Mouse (Mus musculus) midbrain, embryonic 12.5 days (tissue): ENCODE measurements around the gene Tppp. TPM values are rescaled to one million over a fixed set of nuclear protein-coding genes. Genes with fewer than 3 reads are reported as not detected.

Experiments
- ATAC-seq: fragments of 200-750 bp; cut with Nextera tagmentation; 2 replicates; pipeline ENCODE4 v1.8.0; 2017; ENCODE audit warnings: low read depth, moderate TSS enrichment, moderate library complexity; ENCODE audit not compliant: low FRiP score
- H3K27ac ChIP-seq: fragments of 300-500 bp; sonication (generic); replicated peaks from 2 replicates; pipeline ENCODE4 v1.5.1; 2016; ENCODE audit warnings: mild to moderate bottlenecking
- H3K27me3 ChIP-seq: fragments of 300-500 bp; sonication (generic); 2 replicates; pipeline ENCODE4 v1.6.1; 2016; ENCODE audit warnings: mild to moderate bottlenecking
- H3K36me3 ChIP-seq: fragments of 300-500 bp; sonication (generic); 2 replicates; pipeline ENCODE4 v1.6.1; 2016
- H3K4me1 ChIP-seq: fragments of 300-500 bp; sonication (generic); 2 replicates; pipeline ENCODE4 v1.6.1; 2016
- H3K4me2 ChIP-seq: fragments of 300-500 bp; sonication (generic); replicated peaks from 2 replicates; pipeline ENCODE4 v1.6.1; 2016; ENCODE audit warnings: mild to moderate bottlenecking, moderate library complexity
- H3K4me3 ChIP-seq: fragments of 300-500 bp; sonication (generic); 2 replicates; pipeline ENCODE4 v1.5.1; 2016; ENCODE audit warnings: mild to moderate bottlenecking
- H3K9ac ChIP-seq: fragments of 300-500 bp; sonication (generic); replicated peaks from 2 replicates; pipeline ENCODE4 v1.6.1; 2016; ENCODE audit warnings: mild to moderate bottlenecking, moderate library complexity
- H3K9me3 ChIP-seq: fragments of 300-500 bp; sonication (generic); 2 replicates; pipeline ENCODE4 v1.6.1; 2016; ENCODE audit warnings: mild to moderate bottlenecking
- WGBS: fragments of 180-500 bp; shearing (Covaris S2); methylation state at CpG from one replicate; pipeline ENCODE4 v1.1.7; 2016; 5-methylcytosine and 5-hydroxymethylcytosine counted together
- polyA plus RNA-seq: library from polyadenylated mRNA; unstranded; fragments of >200 nt; fragmentation: Nextera tagmentation; extraction: Ambion mirVana; gene quantifications from 2 replicates; pipeline ENCODE4 v1.2.1, GENCODE M21; 2016

Tppp gene
- polyA plus RNA-seq, 1 experiment from 2014 or later: 4.2 TPM

DNA sequence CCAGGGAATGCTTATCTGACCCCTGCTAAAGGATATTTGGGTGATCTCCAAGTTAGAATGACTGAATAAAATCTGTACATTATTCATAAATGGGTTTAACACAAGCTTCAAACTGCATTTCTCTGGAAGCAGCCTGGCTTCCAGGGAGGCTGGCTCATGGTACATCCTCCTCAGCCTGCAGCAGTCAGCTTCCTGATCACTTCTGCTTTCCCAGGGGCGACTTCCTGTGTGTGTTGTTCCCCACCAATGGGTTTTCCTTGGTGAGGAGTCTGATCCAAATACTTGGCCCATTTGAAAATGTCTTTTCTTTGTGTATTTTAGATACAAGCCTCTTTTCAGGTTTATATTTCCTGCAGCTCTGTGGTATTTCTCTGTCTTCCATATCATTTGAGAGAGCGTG, 19.8 kb downstream of the Tppp start:
- Histone ChIP-seq H3K9me3 (no peaks in the 10 kb centered on the region), H3K27me3 (no peaks in the 10 kb centered on the region), H3K4me3 (no peak overlapping the region), H3K27ac (no peak overlapping the region), H3K9ac (no peak overlapping the region), H3K4me2 (no peak overlapping the region), H3K4me1 (0 out of 2 replicates have a peak, but pooled peaks cover 6% of the 10 kb centered on the region), H3K36me3 (no peaks in the 10 kb centered on the region)
- ATAC-seq: no peak
- 87% methylated on average over 2 of the region's 2 CpGs for WGBS

DNA sequence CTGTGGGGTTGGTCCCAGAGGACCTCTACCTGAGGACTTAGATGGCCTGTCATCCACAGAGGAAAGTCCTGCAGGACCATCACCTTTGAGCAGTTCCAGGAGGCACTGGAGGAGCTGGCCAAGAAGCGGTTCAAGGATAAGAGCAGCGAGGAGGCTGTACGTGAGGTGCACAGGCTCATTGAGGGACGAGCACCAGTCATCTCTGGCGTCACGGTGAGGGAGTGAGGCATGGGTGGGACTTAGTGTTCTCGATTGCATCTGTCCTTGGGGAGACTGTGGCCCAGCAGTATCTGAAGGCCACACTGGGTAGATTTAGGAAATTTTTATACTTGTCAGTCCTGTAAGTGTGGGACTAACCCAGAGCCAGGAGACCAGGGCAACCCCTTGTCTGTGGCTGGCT, 21.5 kb downstream of the Tppp start:
- Histone ChIP-seq H3K27me3 (no peaks in the 10 kb centered on the region), H3K4me1 (no peaks in the 10 kb centered on the region), H3K9ac (no peak overlapping the region), H3K9me3 (no peaks in the 10 kb centered on the region), H3K4me2 (no peak overlapping the region), H3K36me3 (no peaks in the 10 kb centered on the region), H3K27ac (no peak overlapping the region), H3K4me3 (no peak overlapping the region)
- no peak for ATAC-seq
- WGBS: 85% methylated on average over 7 of the region's 7 CpGs

GRCm38 (mm10) chr13:74031133-74031532, 21.9 kb downstream of the Tppp start:
- Histone ChIP-seq H3K9me3 (no peaks in the 10 kb centered on the region), H3K4me2 (no peak overlapping the region), H3K27me3 (no peaks in the 10 kb centered on the region), H3K9ac (no peak overlapping the region), H3K36me3 (no peaks in the 10 kb centered on the region), H3K27ac (no peak overlapping the region), H3K4me1 (no peaks in the 10 kb centered on the region), H3K4me3 (no peak overlapping the region)
- 83% methylated on average over 8 of the region's 8 CpGs for WGBS
- no peak for ATAC-seq

DNA sequence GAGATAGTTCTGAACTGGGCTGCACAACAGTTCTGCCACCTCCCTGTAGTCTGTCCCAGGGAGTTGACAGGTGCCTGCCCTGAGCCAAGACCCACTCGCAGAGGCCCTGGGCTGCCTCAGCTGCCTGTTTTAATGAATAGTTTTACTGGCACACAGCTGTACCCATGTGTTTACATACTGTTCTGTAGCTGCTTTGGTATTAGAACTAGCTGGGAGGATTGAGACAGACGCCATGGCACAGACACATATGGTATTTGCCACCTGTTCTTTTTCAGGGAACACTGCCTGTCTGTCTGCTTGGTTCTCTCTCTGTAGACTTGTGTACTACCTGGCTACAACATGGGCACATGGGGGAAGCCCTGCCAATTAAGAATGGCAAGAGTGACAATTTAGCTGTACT, 25.5 kb downstream of the Tppp start:
- no peaks in the 10 kb centered on the region for H3K27me3 ChIP-seq
- no peaks in the 10 kb centered on the region for H3K9me3 ChIP-seq
- no peak overlapping the region for H3K4me2 ChIP-seq
- WGBS: 84% methylated on average over 2 of the region's 2 CpGs
- H3K27ac ChIP-seq: no peak overlapping the region
- peaks cover 18% of the 10 kb centered on the region for H3K36me3 ChIP-seq
- no peak overlapping the region for H3K9ac ChIP-seq
- ATAC-seq: no peak
- H3K4me1 ChIP-seq: no peaks in the 10 kb centered on the region
- no peak overlapping the region for H3K4me3 ChIP-seq

DNA sequence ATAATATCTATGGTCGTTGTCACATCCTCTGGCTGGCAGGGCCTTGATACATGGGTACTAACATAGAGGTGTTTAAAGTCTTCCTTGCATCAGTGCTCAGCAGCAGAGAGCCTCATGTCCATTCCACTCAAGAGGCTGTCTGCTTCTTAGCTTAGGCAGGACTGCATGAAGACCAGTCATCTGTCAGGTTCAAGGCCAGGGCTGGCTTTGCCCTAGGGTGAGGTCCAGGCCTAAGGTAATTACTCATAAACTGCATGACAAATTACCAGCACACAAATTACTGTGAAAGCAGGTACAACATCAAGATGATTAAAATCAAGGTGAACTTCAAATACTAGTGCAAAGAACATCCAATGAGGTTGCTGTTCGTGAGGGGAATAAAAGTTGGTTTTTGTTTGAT, 26.6 kb downstream of the Tppp start:
- Histone ChIP-seq H3K4me1 (no peaks in the 10 kb centered on the region), H3K9ac (no peak overlapping the region), H3K4me3 (no peak overlapping the region), H3K27me3 (no peaks in the 10 kb centered on the region), H3K27ac (no peak overlapping the region), H3K36me3 (peaks cover 28% of the 10 kb centered on the region), H3K4me2 (no peak overlapping the region), H3K9me3 (no peaks in the 10 kb centered on the region)
- no peak for ATAC-seq
- 89% methylated on average over 2 of the region's 2 CpGs for WGBS

GRCm38 (mm10) chr13:74039926-74040325, 30.7 kb downstream of the Tppp start:
- Histone ChIP-seq H3K27me3 (no peaks in the 10 kb centered on the region), H3K9ac (no peak overlapping the region), H3K4me3 (no peak overlapping the region), H3K36me3 (peaks cover 58% of the 10 kb centered on the region), H3K4me1 (no peaks in the 10 kb centered on the region), H3K4me2 (no peak overlapping the region), H3K9me3 (no peaks in the 10 kb centered on the region), H3K27ac (no peak overlapping the region)
- ATAC-seq: no peak
- 89% methylated on average over 3 of the region's 3 CpGs for WGBS

DNA sequence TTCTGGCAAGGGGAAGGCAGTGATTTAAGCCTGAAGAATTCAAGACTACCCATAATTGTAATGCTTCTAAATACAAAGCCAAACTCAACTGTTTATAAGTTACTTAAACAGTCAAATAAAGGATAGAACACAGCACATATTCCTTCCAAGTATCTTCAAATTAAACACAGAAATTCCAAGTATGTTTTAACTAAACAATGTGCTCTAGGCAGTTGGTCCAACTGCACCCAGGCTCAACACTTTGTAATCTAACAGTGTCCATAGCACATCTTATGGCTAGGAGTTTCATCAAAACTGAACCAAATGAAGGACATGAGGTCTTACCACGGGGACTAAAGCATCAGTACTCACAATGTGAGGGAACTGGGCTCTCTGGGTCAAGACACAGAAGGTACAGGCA, 47.0 kb downstream of the Tppp start:
- no peak overlapping the region for H3K27ac ChIP-seq
- no peaks in the 10 kb centered on the region for H3K27me3 ChIP-seq
- no peak for ATAC-seq
- H3K4me3 ChIP-seq: no peak overlapping the region
- H3K36me3 ChIP-seq: peaks cover 29% of the 10 kb centered on the region
- H3K4me1 ChIP-seq: no peaks in the 10 kb centered on the region
- WGBS: 85% methylated on average over 1 of the region's 1 CpGs
- no peak overlapping the region for H3K9ac ChIP-seq
- H3K4me2 ChIP-seq: no peak overlapping the region
- no peaks in the 10 kb centered on the region for H3K9me3 ChIP-seq

- H3K27ac ChIP-seq: no peak overlapping the region
- H3K27me3 ChIP-seq: no peaks in the 10 kb centered on the region
- WGBS: 95% methylated on average over 9 of the region's 9 CpGs
- H3K4me2 ChIP-seq: no peak overlapping the region
- H3K4me1 ChIP-seq: 0 out of 2 replicates have a peak, but pooled peaks cover 2% of the 10 kb centered on the region
- H3K4me3 ChIP-seq: no peak overlapping the region
- ATAC-seq: no peak
- H3K9me3 ChIP-seq: no peaks in the 10 kb centered on the region
- no peak overlapping the region for H3K9ac ChIP-seq
- peaks cover 15% of the 10 kb centered on the region for H3K36me3 ChIP-seq
Measured at GRCm38 (mm10) chr13:74058081-74058480, 48.9 kb downstream of the Tppp start.

DNA sequence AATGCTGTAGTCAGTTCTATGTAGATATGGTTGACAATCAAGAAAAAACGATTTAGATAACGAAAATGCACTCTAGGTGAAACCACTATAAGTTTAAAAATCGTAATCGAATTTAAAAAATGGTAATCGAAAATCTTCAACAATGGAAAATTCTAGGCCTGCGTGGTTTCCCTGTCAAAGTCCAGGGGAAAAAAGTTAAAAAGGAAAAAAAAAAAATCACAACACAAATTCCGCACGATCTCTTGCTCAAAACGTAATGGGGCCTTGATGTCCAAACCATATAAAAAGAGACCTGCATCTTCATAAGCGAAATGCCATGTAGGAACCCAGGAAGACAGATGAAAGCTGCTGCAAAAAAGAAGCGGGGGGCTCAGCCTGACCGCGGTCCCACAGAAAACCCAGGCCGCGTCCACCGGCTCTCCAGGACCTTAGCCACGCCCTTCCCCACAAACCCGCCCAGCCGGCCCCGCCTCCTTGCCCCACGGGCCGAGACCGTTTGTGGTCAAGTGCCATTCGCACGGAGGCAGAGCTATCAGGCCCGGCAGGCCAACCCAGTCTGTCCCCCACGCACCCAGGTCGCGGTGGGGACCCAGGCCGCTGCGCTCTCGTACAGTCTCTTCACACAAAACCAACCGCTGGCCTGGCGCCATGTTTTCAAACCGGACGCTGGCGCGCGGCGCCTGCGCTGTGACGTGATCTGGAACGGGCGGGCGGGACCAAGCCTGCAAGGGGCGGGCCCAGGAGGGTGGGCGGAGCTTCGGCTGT, 52.6 kb downstream of the Tppp start, which contains the start of gene Cep72:
Cep72 (minus strand) TSS at position 687 of the 765 bp plus-strand sequence.
- Histone ChIP-seq H3K27ac (peak within 1 kb of the TSS; percentile 70), H3K9me3 (no peaks in the 10 kb centered on the region), H3K27me3 (no peaks in the 10 kb centered on the region), H3K4me2 (peak within 1 kb of the TSS; percentile 54), H3K4me1 (0 out of 2 replicates have a peak, but pooled peaks cover 2% of the 10 kb centered on the region), H3K36me3 (peaks cover 12% of the 10 kb centered on the region), H3K4me3 (peak within 1 kb of the TSS; percentile 72), H3K9ac (peak within 1 kb of the TSS; percentile 79)
- 4% methylated on average over 47 of the region's 48 CpGs for WGBS
- ATAC-seq: peak; percentile 98

GRCm38 (mm10) chr13:74062378-74063128, 53.3 kb downstream of the Tppp start:
- Histone ChIP-seq H3K4me1 (0 out of 2 replicates have a peak, but pooled peaks cover 2% of the 10 kb centered on the region), H3K9me3 (no peaks in the 10 kb centered on the region), H3K9ac (peak overlapping the region; percentile 79), H3K4me3 (peak overlapping the region; percentile 72), H3K27me3 (no peaks in the 10 kb centered on the region), H3K27ac (no peak overlapping the region), H3K4me2 (peak overlapping the region; percentile 54), H3K36me3 (peaks cover 7% of the 10 kb centered on the region)
- no peak for ATAC-seq
- 33% methylated on average over 10 of the region's 11 CpGs for WGBS

DNA sequence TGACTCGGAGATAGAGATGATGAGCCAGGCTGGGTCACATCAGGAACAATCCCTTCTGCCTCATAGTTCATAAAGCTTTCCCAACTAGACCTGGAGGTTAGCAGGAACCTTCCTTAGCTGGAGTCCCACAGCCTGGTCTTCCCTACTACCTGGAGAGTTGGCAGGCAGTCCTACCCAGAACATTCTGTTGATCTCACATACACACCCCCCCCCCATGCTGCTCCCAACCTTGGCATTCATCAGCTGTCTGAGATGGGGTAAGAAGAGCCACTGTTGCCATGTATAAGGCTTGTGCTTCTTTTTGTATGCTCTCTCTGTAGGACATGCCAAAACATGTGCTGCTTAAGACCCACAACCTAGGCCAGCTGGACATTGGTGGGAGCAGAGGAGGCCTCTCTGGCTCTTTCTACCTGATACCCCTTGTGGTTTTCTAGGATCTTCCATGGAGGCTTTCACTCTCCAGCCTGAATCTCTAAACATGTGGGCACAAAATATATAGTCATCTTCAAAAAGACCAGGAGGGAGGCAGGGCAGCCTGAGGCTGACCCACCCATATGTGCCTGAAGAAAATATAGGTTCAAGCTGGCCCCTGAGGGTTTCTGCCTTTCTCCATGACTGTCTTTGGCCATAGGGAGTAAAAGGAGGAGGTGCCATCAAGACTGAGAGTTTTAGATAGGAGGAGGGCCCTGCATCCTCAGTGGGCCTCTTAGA, 54.3 kb downstream of the Tppp start:
- Histone ChIP-seq H3K9ac (no peak overlapping the region), H3K9me3 (no peaks in the 10 kb centered on the region), H3K27ac (no peak overlapping the region), H3K4me1 (0 out of 2 replicates have a peak, but pooled peaks cover 2% of the 10 kb centered on the region), H3K4me2 (no peak overlapping the region), H3K4me3 (no peak overlapping the region), H3K27me3 (no peaks in the 10 kb centered on the region), H3K36me3 (no peaks in the 10 kb centered on the region)
- ATAC-seq: no peak
- WGBS: 77% methylated on average over 1 of the region's 1 CpGs

DNA sequence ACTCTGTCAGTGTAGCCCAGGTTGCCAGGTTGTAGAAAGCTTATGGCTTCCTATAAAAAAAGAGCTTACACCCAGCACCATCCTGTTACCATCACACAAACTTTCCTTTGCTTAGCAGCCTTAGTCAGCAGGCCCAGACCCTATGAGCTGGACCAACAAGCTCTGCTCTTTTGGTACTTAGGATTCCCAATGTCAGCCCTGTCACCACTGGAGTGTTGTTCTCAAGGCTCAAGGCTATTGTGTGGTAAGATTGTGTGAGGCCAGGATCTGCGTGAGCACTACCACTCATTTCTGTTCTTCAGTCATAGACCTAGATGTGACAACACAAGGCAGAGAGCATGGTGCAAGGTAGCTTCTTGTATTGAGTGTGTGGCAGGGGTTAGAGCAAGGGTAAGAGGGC, 57.4 kb downstream of the Tppp start:
- no peak for ATAC-seq
- H3K9ac ChIP-seq: no peak overlapping the region
- no peaks in the 10 kb centered on the region for H3K4me1 ChIP-seq
- no peaks in the 10 kb centered on the region for H3K27me3 ChIP-seq
- no peak overlapping the region for H3K4me3 ChIP-seq
- H3K4me2 ChIP-seq: no peak overlapping the region
- no peaks in the 10 kb centered on the region for H3K9me3 ChIP-seq
- no peaks in the 10 kb centered on the region for H3K36me3 ChIP-seq
- H3K27ac ChIP-seq: no peak overlapping the region
- 90% methylated on average over 1 of the region's 1 CpGs for WGBS
